Mouse (Mus musculus): ENCODE results near the gene Chd1.

DNA sequence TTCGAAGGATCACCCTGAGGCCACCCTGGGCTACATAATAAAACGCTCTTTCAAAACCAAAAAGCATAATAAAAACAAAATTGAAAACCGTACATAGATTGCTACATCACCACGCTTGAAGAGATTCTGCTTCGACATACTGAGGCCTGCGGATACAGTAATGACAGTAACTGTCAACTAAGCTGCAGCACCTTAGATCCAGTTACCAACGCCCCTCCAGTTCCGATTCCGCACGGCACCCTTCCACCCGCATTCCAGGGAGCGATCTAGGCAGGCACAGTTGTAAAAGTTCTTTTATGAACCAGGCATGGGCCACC is 651 bp upstream of the Chd1 start:
- TF ChIP-seq CTCF (IDR thresholded peaks at IDR 0.05; ENCODE audit: low read depth) (no peak), EP300 (IDR thresholded peaks at IDR 0.05; ENCODE audit: low read depth) (no peak)
